Mouse (Mus musculus) MEL (cell line): ENCODE measurements at regions not wholly inside any gene's neighbourhood (a gene's known extent, or its start where the extent isn't known, plus 50 kb on each side); places are given as distances from the start of the nearest gene placed in this dataset.

ENCODE experiments used
- CTCF ChIP-seq, 3 experiments: IDR thresholded peaks in 2 of 3; conservative IDR thresholded peaks in 1 of 3; 2 replicates each; pipeline ENCODE4 v1.5.1; 2011 to 2012; ENCODE audit warnings: low read length in 3 of 3, low read depth in 2 of 3, mild to moderate bottlenecking in 2 of 3, improper control_type of control experiment in 1 of 3, inconsistent platforms in 1 of 3, mixed read lengths in 1 of 3, moderate library complexity in 1 of 3; ENCODE audit not compliant: control insufficient read depth in 1 of 3, insufficient read depth in 1 of 3, poor library complexity in 1 of 3, severe bottlenecking in 1 of 3
- ETS1 ChIP-seq: IDR thresholded peaks from 2 replicates; pipeline ENCODE4 v1.6.1; 2012; ENCODE audit warnings: low read depth, mild to moderate bottlenecking, inconsistent platforms, low read length, improper control_type of control experiment, moderate library complexity
- MAZ ChIP-seq: IDR thresholded peaks from 2 replicates; pipeline ENCODE4 v1.6.1; 2012; ENCODE audit warnings: low read depth, mild to moderate bottlenecking, inconsistent platforms, low read length, improper control_type of control experiment
- RAD21 ChIP-seq: IDR thresholded peaks from 2 replicates; pipeline ENCODE4 v1.6.1; 2011; ENCODE audit warnings: mild to moderate bottlenecking, low read depth, low read length, improper control_type of control experiment
- SMC3 ChIP-seq: IDR thresholded peaks from 2 replicates; pipeline ENCODE4 v1.6.1; 2011; ENCODE audit warnings: low read depth, low read length, improper control_type of control experiment
- TAL1 ChIP-seq: IDR thresholded peaks from 2 replicates; pipeline ENCODE4 v1.6.1; 2012; ENCODE audit warnings: mild to moderate bottlenecking, inconsistent platforms, low read length, moderate library complexity, mixed read lengths

DNA sequence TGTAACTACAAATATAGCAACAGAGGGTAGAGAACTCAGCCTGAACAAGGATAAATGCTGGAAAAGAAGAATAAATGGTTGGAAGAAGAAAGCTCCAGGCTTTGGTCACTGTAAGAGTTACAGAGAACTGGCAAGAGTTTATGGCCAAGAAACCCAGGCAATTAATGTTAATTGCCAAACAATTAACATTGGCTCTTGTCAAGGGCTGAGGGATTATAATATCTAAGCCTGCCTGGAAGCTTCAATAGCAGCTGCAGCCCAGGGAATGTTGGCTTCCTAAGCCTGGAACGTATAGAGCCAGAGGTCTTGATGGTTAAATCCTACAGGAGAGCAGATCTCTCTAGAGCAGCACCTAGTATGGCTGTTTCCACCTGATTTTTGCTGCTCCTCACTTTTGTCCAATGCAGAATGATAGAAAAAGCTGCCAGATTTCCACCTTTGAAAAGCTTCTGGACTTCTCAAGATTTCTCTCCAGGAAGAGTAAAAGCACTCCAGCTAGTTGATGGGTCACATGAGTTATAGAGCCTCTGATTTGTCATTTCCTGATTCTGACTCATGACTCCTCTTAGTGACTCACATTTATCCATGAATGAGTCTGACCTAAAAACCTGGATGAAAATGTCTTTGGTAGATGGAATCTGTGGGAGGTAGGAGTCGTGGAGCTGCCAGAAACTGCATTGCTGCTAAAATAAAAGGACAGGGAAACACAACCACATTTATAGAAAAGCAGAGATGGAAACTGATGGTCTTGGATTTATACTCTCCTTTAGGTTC is 327.2 kb downstream of the Adcyap1 start:
- no peak for TF ChIP-seq TAL1
- TF ChIP-seq CTCF (IDR thresholded peaks at IDR 0.05 in 2 of 3, conservative IDR thresholded peaks at IDR 0.05 in 1 of 3; ENCODE audit: control insufficient read depth in 1 of 3, insufficient read depth in 1 of 3, low read depth in 2 of 3, low read length in 3 of 3, poor library complexity in 1 of 3, severe bottlenecking in 1 of 3) = no peak
- TF ChIP-seq RAD21 = no peak
- TF ChIP-seq ETS1 = no peak
- no peak for TF ChIP-seq SMC3
- no peak for TF ChIP-seq MAZ
